Mouse (Mus musculus) thymus, adult 18-20 months (tissue): ENCODE data around the gene Olfr1387.
"Not testable (repeated sequence)": the region's sequence is repeated elsewhere in the genome, so short reads cannot be mapped to it uniquely, and the experiment has no call there.

ENCODE experiments used
- DNase-seq, 2 experiments: peaks; one replicate each; pipeline ENCODE4 v3.0.0; 2022; ENCODE audit warnings: mixed read lengths in 2 of 2

Gene Olfr1387

DNA sequence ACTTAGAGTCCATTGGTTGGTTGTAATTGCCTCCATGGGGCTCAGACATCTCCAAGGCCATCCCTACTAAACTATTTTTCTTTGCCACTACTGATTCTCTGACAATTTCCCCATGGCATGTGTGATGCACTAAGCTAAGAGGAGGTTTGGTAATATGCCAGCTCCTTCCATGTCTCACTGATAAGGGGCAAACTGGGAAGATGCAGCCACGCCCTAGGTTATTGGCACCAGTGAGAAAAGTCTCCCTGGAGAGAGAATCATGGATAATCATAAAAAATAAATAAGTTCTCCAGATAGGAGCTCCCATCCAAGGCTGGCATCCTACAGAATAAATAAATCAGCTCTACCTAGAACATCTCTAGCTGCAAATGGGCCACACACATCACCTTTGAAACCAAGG, at the start of gene Olfr1387:
TSS of gene Olfr1387 (plus strand) at position 301 of the 400 bp plus-strand sequence.
- DNase-seq, result no peak

DNA sequence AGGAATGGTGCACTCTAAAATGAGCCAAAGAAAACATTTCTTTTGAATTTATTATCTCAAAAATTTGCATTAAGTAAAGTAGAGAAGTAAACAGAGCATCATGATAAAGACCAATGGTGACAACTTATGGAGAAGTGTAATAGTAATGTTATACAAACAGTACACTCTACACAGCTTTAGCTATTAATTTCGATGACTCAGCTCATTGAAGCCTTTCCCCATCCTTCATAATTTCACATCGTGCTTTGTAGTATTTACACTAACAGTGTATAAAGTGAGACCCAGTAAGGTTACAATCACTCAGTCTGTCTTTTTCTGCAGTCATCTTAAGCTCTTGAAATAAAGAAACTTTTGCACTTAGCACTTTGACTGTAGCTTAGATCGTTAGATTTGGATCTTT, 48.4 kb upstream of the Olfr1387 start:
- DNase-seq, result no peak

DNA sequence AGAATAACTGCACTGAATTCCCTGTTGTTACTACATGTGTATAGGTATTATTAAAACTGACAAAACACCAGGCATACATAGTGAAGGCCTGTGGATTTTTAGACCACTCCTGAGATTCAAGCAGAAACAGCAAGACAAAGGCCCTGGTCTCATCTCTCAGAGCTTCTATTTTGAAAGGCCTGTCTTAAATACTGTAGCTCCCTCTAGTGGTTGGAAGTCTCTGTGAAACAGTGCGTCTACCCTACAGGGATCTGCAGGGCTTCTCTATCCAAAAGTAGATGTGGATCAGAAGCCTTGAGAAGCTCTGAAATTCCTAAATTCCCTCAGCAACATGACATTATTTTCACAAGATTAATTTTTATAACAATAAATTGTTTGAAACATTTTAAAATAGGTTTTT, 44.6 kb upstream of the Olfr1387 start:
- DNase-seq, result no peak

DNA sequence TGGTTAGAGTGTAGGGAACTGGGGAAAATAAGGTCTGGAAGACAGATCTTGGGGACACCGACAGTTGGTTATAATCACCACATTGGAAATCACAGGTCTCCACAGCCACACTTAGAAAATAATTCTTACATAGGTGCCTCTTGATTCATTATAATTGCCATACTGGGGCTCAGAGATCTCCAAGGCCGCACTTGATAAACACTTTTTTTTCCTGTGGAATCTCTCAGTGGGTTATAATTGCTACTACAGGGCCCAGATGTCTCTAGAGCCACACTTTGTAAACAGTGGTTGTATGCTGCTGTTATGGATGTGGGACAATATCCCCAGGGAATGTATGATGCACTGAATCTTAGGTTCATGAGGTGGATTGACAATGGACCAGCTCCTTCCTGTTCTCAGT, 32.4 kb upstream of the Olfr1387 start, which contains the start of gene Olfr1389:
TSS of gene Olfr1389 (plus strand) at position 301 of the 400 bp plus-strand sequence.
- no peak for DNase-seq

DNA sequence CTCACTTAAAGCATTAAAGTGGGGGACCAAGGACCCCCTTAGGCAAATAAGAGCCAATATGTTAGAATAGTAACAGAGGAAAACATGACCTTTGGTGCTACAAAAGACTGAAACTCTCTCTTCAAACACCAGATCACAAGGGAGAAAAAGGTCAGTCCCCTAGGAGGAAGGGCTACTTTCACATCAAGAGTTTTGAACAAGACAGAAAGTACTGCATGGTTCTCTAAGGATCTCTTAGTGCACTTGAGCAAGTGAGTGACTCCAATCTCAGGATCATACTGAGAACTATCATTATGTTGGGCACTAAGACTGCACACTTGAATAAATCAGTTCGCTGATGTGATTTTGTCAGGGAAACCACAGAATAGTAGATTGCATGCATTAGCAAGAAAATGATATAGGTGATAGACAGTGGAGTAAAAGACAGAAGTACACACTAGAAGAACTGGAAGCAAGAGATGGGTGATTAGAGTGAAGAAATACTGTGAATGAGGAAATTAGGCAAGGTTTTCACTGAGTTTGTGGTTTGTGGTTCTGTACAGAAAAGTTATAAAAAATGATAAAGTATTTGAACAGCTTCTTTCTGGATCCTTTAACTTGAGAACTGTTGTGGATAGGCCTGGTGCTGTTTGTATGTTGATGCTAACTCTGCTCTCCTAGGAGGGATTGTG, 29.8 kb upstream of the Olfr1387 start:
- no peak for DNase-seq

DNA sequence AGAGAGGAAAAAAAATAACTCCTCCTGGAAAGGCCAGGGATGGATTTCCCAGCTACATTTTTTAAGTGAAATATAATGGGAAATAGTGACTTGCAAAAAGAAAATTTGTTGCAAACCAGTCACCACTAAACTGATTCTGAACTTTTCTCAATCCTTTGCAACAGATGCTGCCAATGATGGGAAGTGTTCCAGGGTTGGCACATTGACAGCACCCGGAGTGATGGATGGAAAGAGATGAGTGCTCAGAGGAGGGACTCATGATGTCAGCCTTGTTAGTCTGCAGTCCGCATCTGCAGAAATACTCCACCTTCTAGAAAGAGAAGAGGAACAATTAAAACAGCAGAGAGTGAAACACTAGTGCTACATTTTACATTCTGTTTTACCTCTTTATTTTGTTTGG, 25.5 kb upstream of the Olfr1387 start:
- no peak for DNase-seq

DNA sequence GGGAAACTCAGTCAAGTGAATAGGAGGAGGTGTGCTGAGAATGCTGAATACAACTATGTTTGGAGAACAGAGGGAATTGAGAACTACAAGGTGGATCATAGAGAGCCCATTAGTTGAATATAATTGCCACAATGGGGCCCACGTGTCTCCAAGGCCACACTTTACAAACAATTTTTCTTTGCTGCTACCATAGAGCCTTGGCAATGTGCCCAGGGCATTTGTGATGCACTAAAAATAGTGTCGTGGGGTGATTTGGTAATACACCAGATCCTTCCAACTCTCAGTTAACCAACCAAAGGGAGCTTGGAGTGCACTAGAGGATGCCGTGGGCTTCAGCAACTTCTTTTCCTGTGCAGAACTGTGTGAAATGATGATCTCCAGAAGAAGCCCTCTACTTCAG, 18.7 kb upstream of the Olfr1387 start, which contains the start of gene Olfr1388:
TSS of gene Olfr1388 (plus strand) at position 214 of the 400 bp plus-strand sequence.
- DNase-seq, result no peak

DNA sequence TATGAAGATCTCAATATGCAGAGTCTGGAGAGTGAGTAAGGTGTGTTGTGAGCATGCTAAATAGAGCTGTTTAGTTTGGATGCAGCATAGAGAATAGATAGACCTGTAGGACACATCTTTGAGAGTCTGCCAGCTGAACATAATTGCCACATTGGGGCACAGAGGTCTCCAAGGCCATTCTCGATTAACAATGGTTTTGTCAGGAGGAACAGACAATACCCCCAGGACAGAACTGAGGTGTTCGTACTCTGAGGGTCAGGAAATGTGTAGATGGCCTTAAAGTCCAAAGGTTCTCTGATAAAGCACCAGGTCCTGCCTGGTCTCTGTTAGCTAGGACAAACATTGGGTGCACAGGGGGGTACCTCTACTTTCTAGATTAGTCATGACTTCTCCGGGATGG, 9.6 kb downstream of the Olfr1387 start, which contains the start of gene Olfr1386:
TSS of gene Olfr1386 (plus strand) at position 301 of the 400 bp plus-strand sequence.
- DNase-seq, result not testable (repeated sequence)

DNA sequence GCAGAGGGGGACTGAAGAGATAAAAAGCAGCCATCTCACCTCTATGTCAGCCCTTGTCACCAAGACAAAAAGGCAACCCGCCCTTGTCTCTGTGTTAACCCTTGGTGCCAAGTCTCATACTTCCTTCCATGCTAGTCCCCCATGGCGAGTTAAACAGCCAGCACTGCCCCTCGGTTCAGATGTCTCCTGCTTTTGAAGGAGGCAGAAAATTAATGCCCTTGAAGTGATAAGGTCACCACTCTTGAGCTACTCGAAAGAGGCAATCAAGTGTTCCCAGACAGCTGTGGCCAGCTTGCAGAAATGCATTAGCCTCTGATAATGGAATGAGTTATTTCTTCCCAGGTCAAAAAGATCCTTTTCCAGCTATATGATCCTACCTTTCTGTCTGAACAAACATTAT, 30.8 kb downstream of the Olfr1387 start:
- DNase-seq, result no peak

DNA sequence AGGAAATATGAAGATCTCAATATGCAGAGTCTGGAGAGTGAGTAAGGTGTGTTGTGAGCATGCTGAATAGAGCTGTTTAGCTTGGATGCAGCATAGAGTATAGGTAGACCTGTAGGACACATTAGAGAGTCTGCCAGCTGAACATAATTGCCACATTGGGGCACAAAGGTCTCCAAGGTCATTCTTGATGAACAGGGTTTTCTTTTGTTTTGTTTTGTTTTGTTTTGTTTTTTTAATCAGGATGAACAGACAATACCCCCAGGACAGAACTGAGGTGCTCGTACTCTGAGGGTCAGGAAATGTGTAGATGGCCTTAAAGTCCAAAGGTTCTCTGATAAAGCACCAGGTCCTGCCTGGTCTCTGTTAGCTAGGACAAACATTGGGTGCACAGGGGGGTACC, 33.6 kb downstream of the Olfr1387 start, which contains the start of gene Olfr1385:
TSS of gene Olfr1385 (plus strand) at position 301 of the 400 bp plus-strand sequence.
- DNase-seq, result not testable (repeated sequence)
